Mouse (Mus musculus): ENCODE results near the gene Itga2. TPM values are rescaled to one million over a fixed set of nuclear protein-coding genes. Genes with fewer than 3 reads are reported as not detected.

Itga2 gene
- total and polyA plus RNA-seq, 3 experiments: not detected

- no peak for DNase-seq (ENCODE audit: extremely low read depth)
- no peaks in the 10 kb centered on the region for H3K27me3 ChIP-seq (replicated peaks)
- no peak overlapping the region for H3K4me3 ChIP-seq (replicated peaks in 1 of 3; ENCODE audit: low read depth in 2 of 3, low read length in 2 of 3, poor library complexity in 1 of 3)
- dilution Hi-C loops (cut with MboI; ENCODE audit: extremely low pct_ligation_motif_present, extremely low pct_unique_long_range_greater_than_20kb, low sequenced_read_pairs): no loop called here
- H3K79me2 ChIP-seq (replicated peaks; ENCODE audit: control insufficient read depth, extremely low read depth, insufficient read depth, poor library complexity, severe bottlenecking): no peaks in the 10 kb centered on the region
- H3K27ac ChIP-seq (ENCODE audit: insufficient read depth, low read depth): no peak overlapping the region
- TF ChIP-seq SIN3A (IDR thresholded peaks at IDR 0.05; ENCODE audit: low read length) (no peak), MAX (IDR thresholded peaks at IDR 0.05; ENCODE audit: low read length) (no peak), NELFE (IDR thresholded peaks at IDR 0.05; ENCODE audit: low read depth, low read length) (no peak), SMC3 (IDR thresholded peaks at IDR 0.05; ENCODE audit: low read depth, low read length) (no peak), MAZ (IDR thresholded peaks at IDR 0.05; ENCODE audit: low read depth, low read length) (no peak), MEF2A (IDR thresholded peaks at IDR 0.05; ENCODE audit: borderline replicate concordance, low read depth, low read length) (no peak), POLR2A (IDR thresholded peaks at IDR 0.05; ENCODE audit: low read depth, low read length) (no peak), IRF4 (IDR thresholded peaks at IDR 0.05; ENCODE audit: low read depth, low read length) (no peak), ETS1 (conservative IDR thresholded peaks at IDR 0.05; ENCODE audit: low read depth, low read length) (no peak), MAFK (IDR thresholded peaks at IDR 0.05; ENCODE audit: insufficient replicate concordance, low read length) (no peak), KAT2A (IDR thresholded peaks at IDR 0.05; ENCODE audit: insufficient replicate concordance, low read length) (no peak), EP300 (IDR thresholded peaks at IDR 0.05; ENCODE audit: low read length) (no peak)
- H3K9me3 ChIP-seq (replicated peaks; ENCODE audit: low read length): no peaks in the 10 kb centered on the region
- H3K36me3 ChIP-seq (replicated peaks in 1 of 2; ENCODE audit: control insufficient read depth in 1 of 2, insufficient read depth in 1 of 2, low read length in 1 of 2): no peaks in the 10 kb centered on the region
- H3K9ac ChIP-seq (ENCODE audit: insufficient read depth, low read depth): no peak overlapping the region
- in situ Hi-C loops (cut with MboI; ENCODE audit: low pct_ligation_motif_present, low pct_unique_long_range_greater_than_20kb, low sequenced_read_pairs): no loop called here
- no peak overlapping the region for H3K4me2 ChIP-seq (ENCODE audit: insufficient read depth, low read depth, poor library complexity, severe bottlenecking)
- no peaks in the 10 kb centered on the region for H3K4me1 ChIP-seq (ENCODE audit: control insufficient read depth in 1 of 2, insufficient read depth in 2 of 2)
Measured at GRCm38 (mm10) chr13:114954516-114954915, 22.6 kb upstream of the Itga2 start.

GRCm38 (mm10) chr13:114933541-114933940 lies 1.6 kb upstream of the Itga2 start:
- no peak overlapping the region for H3K4me3 ChIP-seq (replicated peaks in 1 of 3; ENCODE audit: low read depth in 2 of 3, low read length in 2 of 3, poor library complexity in 1 of 3)
- TF ChIP-seq TBP (conservative IDR thresholded peaks at IDR 0.05; ENCODE audit: low read depth, low read length) (no peak), USF2 (conservative IDR thresholded peaks at IDR 0.05; ENCODE audit: low read depth, low read length) (no peak), KAT2A (IDR thresholded peaks at IDR 0.05; ENCODE audit: insufficient replicate concordance, low read length) (no peak), RAD21 (IDR thresholded peaks at IDR 0.05; ENCODE audit: low read depth, low read length) (no peak), USF1 (IDR thresholded peaks at IDR 0.05; ENCODE audit: low read depth, low read length) (no peak), MYC (IDR thresholded peaks at IDR 0.05; ENCODE audit: low read depth, low read length) (no peak), CHD1 (IDR thresholded peaks at IDR 0.05; ENCODE audit: low read depth, low read length) (no peak), ETS1 (conservative IDR thresholded peaks at IDR 0.05; ENCODE audit: low read depth, low read length) (no peak), PAX5 (IDR thresholded peaks at IDR 0.05; ENCODE audit: low read length) (no peak), ZKSCAN1 (IDR thresholded peaks at IDR 0.05; ENCODE audit: borderline replicate concordance, low read depth, low read length) (no peak), MEF2A (IDR thresholded peaks at IDR 0.05; ENCODE audit: borderline replicate concordance, low read depth, low read length) (no peak), CHD2 (IDR thresholded peaks at IDR 0.05; ENCODE audit: low read length) (no peak), JUN (IDR thresholded peaks at IDR 0.05; ENCODE audit: insufficient read depth, low read depth, low read length) (no peak), IRF4 (IDR thresholded peaks at IDR 0.05; ENCODE audit: low read depth, low read length) (no peak)
- dilution Hi-C loops (cut with MboI; ENCODE audit: extremely low pct_ligation_motif_present, extremely low pct_unique_long_range_greater_than_20kb, low sequenced_read_pairs) (no loop called here), in situ Hi-C loops (cut with MboI; ENCODE audit: low pct_ligation_motif_present, low pct_unique_long_range_greater_than_20kb, low sequenced_read_pairs) (no loop called here)
- no peaks in the 10 kb centered on the region for H3K36me3 ChIP-seq (replicated peaks in 1 of 2; ENCODE audit: control insufficient read depth in 1 of 2, insufficient read depth in 1 of 2, low read length in 1 of 2)
- H3K9ac ChIP-seq (ENCODE audit: insufficient read depth, low read depth): no peak overlapping the region
- H3K9me3 ChIP-seq (replicated peaks; ENCODE audit: low read length): no peaks in the 10 kb centered on the region
- no peak for DNase-seq (ENCODE audit: extremely low read depth)
- H3K4me1 ChIP-seq (ENCODE audit: control insufficient read depth in 1 of 2, insufficient read depth in 2 of 2): no peaks in the 10 kb centered on the region
- H3K27ac ChIP-seq (ENCODE audit: insufficient read depth, low read depth): no peak overlapping the region
- H3K27me3 ChIP-seq (replicated peaks): no peaks in the 10 kb centered on the region
- H3K4me2 ChIP-seq (ENCODE audit: insufficient read depth, low read depth, poor library complexity, severe bottlenecking): no peak overlapping the region
- H3K79me2 ChIP-seq (replicated peaks; ENCODE audit: control insufficient read depth, extremely low read depth, insufficient read depth, poor library complexity, severe bottlenecking): no peaks in the 10 kb centered on the region
